Mouse (Mus musculus) stomach, embryonic 15.5 days (tissue): ENCODE data around the gene Rnf213. TPM values are rescaled to one million over a fixed set of nuclear protein-coding genes. Genes with fewer than 3 reads are reported as not detected.
A peak's percentile ranks its signal among the peaks of the same experiment; 100 is the strongest.

Experiments used
- ATAC-seq: fragments of 200-750 bp; cut with Nextera tagmentation; 2 replicates; pipeline ENCODE4 v1.8.0; 2017; ENCODE audit warnings: low read depth, moderate number of reproducible peaks, moderate TSS enrichment; ENCODE audit not compliant: insufficient read depth, low FRiP score
- H3K27ac ChIP-seq: fragments of 300-500 bp; sonication (generic); 2 replicates; pipeline ENCODE4 v1.5.1; 2015; ENCODE audit warnings: mild to moderate bottlenecking, inconsistent platforms
- H3K27me3 ChIP-seq: fragments of 300-500 bp; sonication (generic); replicated peaks from 2 replicates; pipeline ENCODE4 v1.6.1; 2015; ENCODE audit warnings: inconsistent platforms
- H3K36me3 ChIP-seq: fragments of 300-500 bp; sonication (generic); 2 replicates; pipeline ENCODE4 v1.6.1; 2015; ENCODE audit warnings: inconsistent platforms
- H3K4me1 ChIP-seq: fragments of 300-500 bp; sonication (generic); 2 replicates; pipeline ENCODE4 v1.6.1; 2015; ENCODE audit warnings: inconsistent platforms
- H3K4me2 ChIP-seq: fragments of 300-500 bp; sonication (generic); 2 replicates; pipeline ENCODE4 v1.6.1; 2015; ENCODE audit warnings: mild to moderate bottlenecking, inconsistent platforms
- H3K4me3 ChIP-seq: fragments of 300-500 bp; sonication (generic); replicated peaks from 2 replicates; pipeline ENCODE4 v1.5.1; 2015; ENCODE audit warnings: inconsistent platforms
- H3K9ac ChIP-seq: fragments of 300-500 bp; sonication (generic); 2 replicates; pipeline ENCODE4 v1.6.1; 2015; ENCODE audit warnings: inconsistent platforms
- H3K9me3 ChIP-seq: fragments of 300-500 bp; sonication (generic); 2 replicates; pipeline ENCODE4 v1.6.1; 2016; ENCODE audit warnings: inconsistent platforms
- WGBS: fragments of 180-500 bp; shearing (Covaris S2); methylation state at CpG from one replicate; pipeline ENCODE4 v1.1.7; 2015; 5-methylcytosine and 5-hydroxymethylcytosine counted together
- polyA plus RNA-seq: library from polyadenylated mRNA; unstranded; fragments of >200 nt; fragmentation: Nextera tagmentation; extraction: Ambion mirVana; gene quantifications from 2 replicates; pipeline ENCODE4 v1.2.1, GENCODE M21; 2015

Gene Rnf213
- polyA plus RNA-seq, 1 experiment from 2014 or later, result 7.3 TPM

- Histone ChIP-seq H3K9me3 (no peaks in the 10 kb centered on the region), H3K4me1 (peaks cover 37% of the 10 kb centered on the region), H3K36me3 (no peaks in the 10 kb centered on the region), H3K9ac (no peak overlapping the region), H3K27ac (peak overlapping the region; percentile 82), H3K4me3 (peak overlapping the region; percentile 73), H3K27me3 (no peaks in the 10 kb centered on the region), H3K4me2 (peak overlapping the region; percentile 90)
- WGBS, result 42% methylated on average over 7 of the region's 7 CpGs
- no peak for ATAC-seq
These were observed 1.4 kb upstream of the Rnf213 start for GRCm38 (mm10) chr11:119391386-119392000.

GRCm38 (mm10) chr11:119392001-119392614, 792 bp upstream of the Rnf213 start:
- Histone ChIP-seq H3K9ac (no peak overlapping the region), H3K4me2 (peak overlapping the region; percentile 90), H3K36me3 (no peaks in the 10 kb centered on the region), H3K9me3 (no peaks in the 10 kb centered on the region), H3K4me1 (peaks cover 37% of the 10 kb centered on the region), H3K27ac (peak overlapping the region; percentile 82; the same call in 1 of the 2 replicates), H3K27me3 (no peaks in the 10 kb centered on the region), H3K4me3 (peak overlapping the region; percentile 69)
- WGBS, result 8% methylated on average over 12 of the region's 12 CpGs
- ATAC-seq, result peak; percentile 64; the same call in 1 of the 2 replicates

DNA sequence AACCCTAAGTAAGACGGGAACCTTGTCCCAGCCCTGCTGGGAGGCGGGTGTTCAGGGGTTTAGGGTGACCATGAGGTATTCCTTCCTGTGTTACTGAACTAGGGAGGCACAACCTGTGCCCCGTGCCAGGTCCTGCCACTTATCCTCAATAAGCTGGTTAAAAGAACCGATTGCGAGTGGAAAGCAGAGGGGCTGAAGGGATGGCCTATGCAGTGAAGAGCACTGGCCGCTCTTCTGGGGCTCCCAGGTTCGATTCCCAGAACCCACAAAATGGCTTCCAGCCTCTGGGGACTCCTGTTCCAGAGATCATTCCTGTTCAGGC, 544 bp downstream of the Rnf213 start:
- no peak for ATAC-seq
- Histone ChIP-seq H3K4me1 (peaks cover 32% of the 10 kb centered on the region), H3K27me3 (no peaks in the 10 kb centered on the region), H3K27ac (peak overlapping the region; percentile 83), H3K4me3 (peak overlapping the region; percentile 69), H3K36me3 (no peaks in the 10 kb centered on the region), H3K4me2 (peak overlapping the region; percentile 90), H3K9ac (no peak overlapping the region), H3K9me3 (no peaks in the 10 kb centered on the region)
- WGBS, result 21% methylated on average over 7 of the region's 7 CpGs

- 43% methylated on average over 6 of the region's 6 CpGs for WGBS
- Histone ChIP-seq H3K4me1 (peaks cover 32% of the 10 kb centered on the region), H3K27ac (no peak overlapping the region), H3K9me3 (no peaks in the 10 kb centered on the region), H3K4me2 (peak overlapping the region; percentile 90), H3K9ac (no peak overlapping the region), H3K36me3 (no peaks in the 10 kb centered on the region), H3K27me3 (no peaks in the 10 kb centered on the region), H3K4me3 (peak overlapping the region; percentile 69)
- no peak for ATAC-seq
These were observed 1.3 kb downstream of the Rnf213 start for GRCm38 (mm10) chr11:119394210-119394609.

DNA sequence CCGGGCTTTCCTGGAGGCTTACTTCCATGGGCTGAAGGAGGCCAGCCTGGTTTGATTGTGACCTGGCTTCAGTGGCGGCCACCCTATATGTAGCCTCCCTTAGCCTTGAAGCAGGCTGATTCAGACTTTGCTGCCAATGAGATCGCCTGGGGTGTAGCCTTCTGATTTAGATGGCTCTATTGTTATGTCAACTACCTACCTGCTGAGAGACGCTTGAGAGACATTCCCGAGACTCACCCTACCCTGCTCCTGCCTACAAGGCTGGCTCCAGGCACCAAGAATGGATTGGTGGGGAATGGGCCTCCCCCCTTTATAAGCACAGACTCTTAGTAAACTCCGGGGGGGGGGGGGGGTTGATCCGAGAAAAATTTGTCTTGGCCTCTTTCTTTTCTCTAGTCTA, 2.5 kb downstream of the Rnf213 start:
- no peak for ATAC-seq
- H3K27me3 ChIP-seq, result no peaks in the 10 kb centered on the region
- no peak overlapping the region for H3K4me3 ChIP-seq
- H3K4me1 ChIP-seq, result peaks cover 30% of the 10 kb centered on the region
- H3K4me2 ChIP-seq, result no peak overlapping the region
- 40% methylated on average over 7 of the region's 7 CpGs for WGBS
- H3K36me3 ChIP-seq, result no peaks in the 10 kb centered on the region
- no peak overlapping the region for H3K9ac ChIP-seq
- H3K27ac ChIP-seq, result no peak overlapping the region
- no peaks in the 10 kb centered on the region for H3K9me3 ChIP-seq

DNA sequence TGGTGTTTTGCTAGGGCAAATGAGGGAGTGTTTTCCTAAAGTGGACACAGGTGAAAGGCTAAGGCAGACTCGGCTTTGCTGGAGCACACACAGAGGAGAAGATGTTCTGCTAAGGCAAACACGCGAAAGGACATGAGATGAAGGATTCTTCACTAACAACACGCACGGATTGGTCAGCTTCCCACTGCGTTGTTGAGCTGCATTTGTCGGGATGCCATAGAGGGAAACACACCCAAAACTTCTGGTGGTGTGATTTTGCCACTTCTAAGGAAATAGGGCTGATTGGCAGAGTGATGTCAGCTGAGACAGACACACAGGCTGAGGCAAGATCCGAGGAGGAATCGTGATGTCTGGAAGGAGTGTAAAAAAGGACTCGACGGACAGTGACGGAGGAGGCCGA, 3.0 kb downstream of the Rnf213 start:
- H3K4me3 ChIP-seq, result no peak overlapping the region
- no peaks in the 10 kb centered on the region for H3K9me3 ChIP-seq
- no peak for ATAC-seq
- no peak overlapping the region for H3K27ac ChIP-seq
- H3K27me3 ChIP-seq, result no peaks in the 10 kb centered on the region
- H3K4me2 ChIP-seq, result no peak overlapping the region
- WGBS, result 37% methylated on average over 13 of the region's 13 CpGs
- no peak overlapping the region for H3K9ac ChIP-seq
- H3K36me3 ChIP-seq, result no peaks in the 10 kb centered on the region
- H3K4me1 ChIP-seq, result peaks cover 28% of the 10 kb centered on the region

GRCm38 (mm10) chr11:119396461-119396860, 3.6 kb downstream of the Rnf213 start:
- Histone ChIP-seq H3K27ac (no peak overlapping the region), H3K4me2 (no peak overlapping the region), H3K9ac (no peak overlapping the region), H3K4me3 (no peak overlapping the region), H3K4me1 (peaks cover 23% of the 10 kb centered on the region), H3K36me3 (no peaks in the 10 kb centered on the region), H3K27me3 (no peaks in the 10 kb centered on the region), H3K9me3 (no peaks in the 10 kb centered on the region)
- no peak for ATAC-seq
- 80% methylated on average over 7 of the region's 7 CpGs for WGBS

- no peak overlapping the region for H3K27ac ChIP-seq
- ATAC-seq, result no peak
- H3K4me3 ChIP-seq, result no peak overlapping the region
- H3K4me2 ChIP-seq, result no peak overlapping the region
- H3K9ac ChIP-seq, result no peak overlapping the region
- no peaks in the 10 kb centered on the region for H3K27me3 ChIP-seq
- H3K9me3 ChIP-seq, result no peaks in the 10 kb centered on the region
- H3K4me1 ChIP-seq, result no peaks in the 10 kb centered on the region
- no peaks in the 10 kb centered on the region for H3K36me3 ChIP-seq
- 48% methylated on average over 11 of the region's 11 CpGs for WGBS
These were observed 9.7 kb downstream of the Rnf213 start for GRCm38 (mm10) chr11:119402501-119403160.

DNA sequence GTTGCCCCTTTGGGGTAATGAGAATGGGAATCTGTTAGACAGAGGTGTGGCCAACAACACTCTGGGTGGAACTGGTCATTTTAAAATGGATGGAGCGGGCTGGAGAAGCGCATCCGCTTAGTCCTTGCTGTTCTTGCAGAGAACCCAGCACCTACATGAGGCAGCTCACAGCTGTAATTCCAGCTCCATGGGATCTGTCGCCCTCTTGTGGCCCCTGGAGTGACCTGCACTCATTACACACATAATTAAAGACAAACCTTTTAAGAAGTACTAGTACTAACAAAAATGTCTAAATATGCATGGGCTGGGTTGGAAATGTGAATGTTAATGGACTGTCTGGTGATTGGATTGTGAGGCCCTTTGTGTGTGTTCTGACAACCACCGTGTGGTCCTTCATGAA, 11.7 kb downstream of the Rnf213 start:
- H3K27me3 ChIP-seq, result no peaks in the 10 kb centered on the region
- no peak overlapping the region for H3K27ac ChIP-seq
- ATAC-seq, result no peak
- no peak overlapping the region for H3K9ac ChIP-seq
- H3K4me1 ChIP-seq, result no peaks in the 10 kb centered on the region
- H3K9me3 ChIP-seq, result no peaks in the 10 kb centered on the region
- no peak overlapping the region for H3K4me3 ChIP-seq
- no peak overlapping the region for H3K4me2 ChIP-seq
- no peaks in the 10 kb centered on the region for H3K36me3 ChIP-seq
- WGBS, result 70% methylated on average over 5 of the region's 5 CpGs

DNA sequence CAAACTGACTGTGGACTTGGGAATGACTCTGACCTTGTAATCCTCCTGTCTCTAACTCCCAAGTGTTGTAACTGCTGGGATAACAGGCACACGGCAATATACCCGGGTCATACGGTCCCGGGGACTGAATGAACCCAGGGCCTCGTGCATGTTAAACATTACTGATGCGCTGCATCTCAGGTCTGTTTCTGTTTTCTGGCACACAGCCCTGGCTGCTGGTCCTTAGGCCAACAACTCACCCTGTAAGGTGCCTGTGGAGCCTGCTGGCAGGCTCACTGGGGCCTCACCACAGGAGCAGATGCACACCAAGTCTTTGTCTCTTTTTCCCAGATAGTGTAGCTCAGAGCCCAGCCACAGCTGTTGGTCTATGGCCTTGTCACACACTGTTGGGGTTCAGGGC, 14.5 kb downstream of the Rnf213 start:
- no peaks in the 10 kb centered on the region for H3K9me3 ChIP-seq
- H3K4me1 ChIP-seq, result no peaks in the 10 kb centered on the region
- H3K27ac ChIP-seq, result no peak overlapping the region
- H3K36me3 ChIP-seq, result no peaks in the 10 kb centered on the region
- WGBS, result 86% methylated on average over 6 of the region's 6 CpGs
- ATAC-seq, result no peak
- H3K4me2 ChIP-seq, result no peak overlapping the region
- H3K27me3 ChIP-seq, result no peaks in the 10 kb centered on the region
- H3K9ac ChIP-seq, result no peak overlapping the region
- no peak overlapping the region for H3K4me3 ChIP-seq

GRCm38 (mm10) chr11:119407977-119408376, 15.1 kb downstream of the Rnf213 start:
- Histone ChIP-seq H3K4me3 (no peak overlapping the region), H3K36me3 (no peaks in the 10 kb centered on the region), H3K9me3 (no peaks in the 10 kb centered on the region), H3K4me2 (no peak overlapping the region), H3K4me1 (no peaks in the 10 kb centered on the region), H3K9ac (no peak overlapping the region), H3K27ac (no peak overlapping the region), H3K27me3 (no peaks in the 10 kb centered on the region)
- 57% methylated on average over 5 of the region's 5 CpGs for WGBS
- ATAC-seq, result no peak

- H3K27me3 ChIP-seq, result no peaks in the 10 kb centered on the region
- H3K9ac ChIP-seq, result no peak overlapping the region
- 0 out of 2 replicates have a peak, but pooled peaks cover 8% of the 10 kb centered on the region for H3K4me1 ChIP-seq
- H3K4me2 ChIP-seq, result no peak overlapping the region
- ATAC-seq, result peak; percentile 44
- H3K36me3 ChIP-seq, result peaks cover 16% of the 10 kb centered on the region; the same call in 1 of the 2 replicates
- WGBS, result 36% methylated on average over 16 of the region's 16 CpGs
- H3K9me3 ChIP-seq, result no peaks in the 10 kb centered on the region
- H3K27ac ChIP-seq, result peak overlapping the region; percentile 59
- H3K4me3 ChIP-seq, result no peak overlapping the region
These were observed 26.6 kb downstream of the Rnf213 start for GRCm38 (mm10) chr11:119419327-119420118.
